In genomic region chr8:11077138-11077537, GRCm38 (mm10) we compare ENCODE assay signal across 10 mouse cellular contexts.
DNase-seq lines count a peak whose midpoint lies in the region; ATAC-seq lines count a peak whose summit lies in the region.
"Had no signal": no experiment of that assay in that cellular context is flagged by ENCODE, and none has a peak within 500 bp of the region (broad histone marks: within the 10 kb centered on the region; RNA-seq: fewer than 3 reads in every experiment).

No protein-coding gene starts in this region.

- no peak for ATAC-seq in megakaryocyte-erythroid progenitor cell, adult 5-6 weeks (replicated peaks; ENCODE audit: low FRiP score, low TSS enrichment, poor library complexity, severe bottlenecking)
- ATAC-seq in erythroid progenitor cell, adult 5-6 weeks (replicated peaks; ENCODE audit: low FRiP score, poor library complexity, severe bottlenecking): no peak
- ATAC-seq: hindbrain, embryonic 16.5 days had no signal

- DNase-seq in cerebellum, postnatal 10 days: peak; percentile 52 to 61
- DNase-seq in cerebellum, postnatal 4 days (ENCODE audit: low spot score in 2 of 2): no peak
- peak; percentile 51 for DNase-seq in kidney, postnatal 10 days
- no peak for DNase-seq in kidney, adult 11 months
- peak; percentile 44 for DNase-seq in urinary bladder, postnatal 14 days (ENCODE audit: low spot score)
- DNase-seq in urinary bladder, adult 18-20 months (ENCODE audit: low spot score in 2 of 2): no peak
- DNase-seq: cerebellum, adult 11 months had no signal

Comparison
In these comparisons a context has a peak if more than half of its experiments do, and no peak if none do; other contexts are left out.
1. DNase-seq: peak in cerebellum, postnatal 10 days (2 of 2), kidney, postnatal 10 days (single experiment) and urinary bladder, postnatal 14 days (single experiment); none in cerebellum, postnatal 4 days (0 of 2), kidney, adult 11 months (single experiment) and urinary bladder, adult 18-20 months (0 of 2).